Mouse (Mus musculus) liver, embryonic 14.5 days (tissue): ENCODE measurements around the gene Lima1.

Experiments used
- CTCF ChIP-seq: IDR thresholded peaks from 2 replicates; pipeline ENCODE4 v1.5.1; 2016; ENCODE audit warnings: antibody characterized with exemption, low read depth, control low read depth
- EP300 ChIP-seq: IDR thresholded peaks from 2 replicates; pipeline ENCODE4 v1.6.1; 2016; ENCODE audit warnings: antibody characterized with exemption, low read depth

DNA sequence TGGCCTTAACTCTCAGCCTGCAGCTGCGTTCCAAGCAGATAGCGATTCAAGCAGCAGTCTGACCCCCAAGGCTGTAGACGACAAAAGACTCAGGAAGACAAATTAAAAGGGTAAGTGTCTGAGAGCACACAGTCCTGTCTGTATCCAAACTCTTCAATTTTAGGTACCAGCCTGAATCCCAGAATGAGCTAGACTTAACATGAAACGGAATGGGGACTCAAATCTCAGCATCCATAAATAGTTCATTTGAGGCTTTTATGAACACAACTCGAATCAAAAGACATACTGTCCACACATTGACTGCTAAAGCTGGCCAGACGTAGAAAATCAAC lies 56.2 kb downstream of the Lima1 start:
- TF ChIP-seq EP300 (no peak), CTCF (no peak)
